Mouse (Mus musculus): ENCODE results near the gene Sec24b. TPM values are rescaled to one million over a fixed set of nuclear protein-coding genes. Genes with fewer than 3 reads are reported as not detected.
A peak's percentile ranks its signal among the peaks of the same experiment; 100 is the strongest.

The Sec24b gene
- polyA plus RNA-seq, 1 experiment from 2014 or later: 32.9 TPM

GRCm38 (mm10) chr3:129976317-129976716, 85.0 kb downstream of the Sec24b start:
- 87% methylated on average over 5 of the region's 5 CpGs for WGBS
- H3K36me3 ChIP-seq (ENCODE audit: control insufficient read depth, insufficient read depth, low read length): no peaks in the 10 kb centered on the region
- ATAC-seq: no peak
- no peak overlapping the region for H3K9ac ChIP-seq (ENCODE audit: low read depth, low read length)
- no peak overlapping the region for H3K4me2 ChIP-seq (ENCODE audit: low read length)
- no peaks in the 10 kb centered on the region for H3K4me1 ChIP-seq (ENCODE audit: control insufficient read depth, insufficient read depth, low read length)
- no peaks in the 10 kb centered on the region for H3K9me3 ChIP-seq (replicated peaks; ENCODE audit: control insufficient read depth, low read length, poor library complexity, severe bottlenecking)
- no peaks in the 10 kb centered on the region for H3K27me3 ChIP-seq (ENCODE audit: control insufficient read depth, insufficient read depth, low read depth, low read length)
- no peak overlapping the region for H3K27ac ChIP-seq (ENCODE audit: low read length)
- H3K4me3 ChIP-seq (ENCODE audit: low read depth, low read length): no peak overlapping the region

- 16% methylated on average over 19 of the region's 19 CpGs for WGBS
- peak; percentile 88 for ATAC-seq
- no peaks in the 10 kb centered on the region for H3K9me3 ChIP-seq (replicated peaks; ENCODE audit: control insufficient read depth, low read length, poor library complexity, severe bottlenecking)
- H3K4me2 ChIP-seq (ENCODE audit: low read length): peak overlapping the region; percentile 94
- H3K27me3 ChIP-seq (ENCODE audit: control insufficient read depth, insufficient read depth, low read depth, low read length): no peaks in the 10 kb centered on the region; the same call in none of the 2 replicates
- peak overlapping the region; percentile 43; the same call in 1 of the 2 replicates for H3K9ac ChIP-seq (ENCODE audit: low read depth, low read length)
- no peaks in the 10 kb centered on the region for H3K36me3 ChIP-seq (ENCODE audit: control insufficient read depth, insufficient read depth, low read length)
- H3K27ac ChIP-seq (ENCODE audit: low read length): no peak overlapping the region
- peaks cover 15% of the 10 kb centered on the region for H3K4me1 ChIP-seq (ENCODE audit: control insufficient read depth, insufficient read depth, low read length)
- peak overlapping the region; percentile 49 for H3K4me3 ChIP-seq (ENCODE audit: low read depth, low read length)
Measured at GRCm38 (mm10) chr3:129970529-129971515, 90.5 kb downstream of the Sec24b start.

- H3K4me3 ChIP-seq (ENCODE audit: low read depth, low read length): peak within 1 kb of the TSS; percentile 49
- peak within 1 kb of the TSS; percentile 52 for H3K9ac ChIP-seq (ENCODE audit: low read depth, low read length)
- H3K9me3 ChIP-seq (replicated peaks; ENCODE audit: control insufficient read depth, low read length, poor library complexity, severe bottlenecking): no peaks in the 10 kb centered on the region
- H3K4me1 ChIP-seq (ENCODE audit: control insufficient read depth, insufficient read depth, low read length): peaks cover 15% of the 10 kb centered on the region
- WGBS: under 1% methylated on average over 55 of the region's 63 CpGs
- ATAC-seq: peak; percentile 70
- no peaks in the 10 kb centered on the region; the same call in none of the 2 replicates for H3K27me3 ChIP-seq (ENCODE audit: control insufficient read depth, insufficient read depth, low read depth, low read length)
- H3K4me2 ChIP-seq (ENCODE audit: low read length): peak within 1 kb of the TSS; percentile 94
- H3K27ac ChIP-seq (ENCODE audit: low read length): no peak within 1 kb of the TSS
- no peaks in the 10 kb centered on the region for H3K36me3 ChIP-seq (ENCODE audit: control insufficient read depth, insufficient read depth, low read length)
Measured at GRCm38 (mm10) chr3:129969432-129970395, 91.6 kb downstream of the Sec24b start, which contains the start of gene Mcub. Gene Mcub (minus strand): TSS chr3:129970206.

GRCm38 (mm10) chr3:129969031-129969430, 92.3 kb downstream of the Sec24b start:
- Histone ChIP-seq H3K9me3 (replicated peaks; ENCODE audit: control insufficient read depth, low read length, poor library complexity, severe bottlenecking) (no peaks in the 10 kb centered on the region), H3K27me3 (ENCODE audit: control insufficient read depth, insufficient read depth, low read depth, low read length) (no peaks in the 10 kb centered on the region; the same call in none of the 2 replicates), H3K36me3 (ENCODE audit: control insufficient read depth, insufficient read depth, low read length) (no peaks in the 10 kb centered on the region), H3K4me3 (ENCODE audit: low read depth, low read length) (peak overlapping the region; percentile 49), H3K4me2 (ENCODE audit: low read length) (peak overlapping the region; percentile 94), H3K4me1 (ENCODE audit: control insufficient read depth, insufficient read depth, low read length) (peaks cover 15% of the 10 kb centered on the region), H3K9ac (ENCODE audit: low read depth, low read length) (peak overlapping the region; percentile 52; the same call in 1 of the 2 replicates), H3K27ac (ENCODE audit: low read length) (no peak overlapping the region)
- 35% methylated on average over 10 of the region's 10 CpGs for WGBS
- no peak for ATAC-seq

GRCm38 (mm10) chr3:129967874-129968273, 93.5 kb downstream of the Sec24b start:
- 64% methylated on average over 9 of the region's 9 CpGs for WGBS
- no peak overlapping the region for H3K4me3 ChIP-seq (ENCODE audit: low read depth, low read length)
- peaks cover 15% of the 10 kb centered on the region for H3K4me1 ChIP-seq (ENCODE audit: control insufficient read depth, insufficient read depth, low read length)
- no peak overlapping the region for H3K9ac ChIP-seq (ENCODE audit: low read depth, low read length)
- no peak for ATAC-seq
- no peaks in the 10 kb centered on the region for H3K36me3 ChIP-seq (ENCODE audit: control insufficient read depth, insufficient read depth, low read length)
- H3K27me3 ChIP-seq (ENCODE audit: control insufficient read depth, insufficient read depth, low read depth, low read length): no peaks in the 10 kb centered on the region; the same call in none of the 2 replicates
- no peak overlapping the region for H3K27ac ChIP-seq (ENCODE audit: low read length)
- no peaks in the 10 kb centered on the region for H3K9me3 ChIP-seq (replicated peaks; ENCODE audit: control insufficient read depth, low read length, poor library complexity, severe bottlenecking)
- H3K4me2 ChIP-seq (ENCODE audit: low read length): no peak overlapping the region

GRCm38 (mm10) chr3:129964681-129965080, 96.7 kb downstream of the Sec24b start:
- ATAC-seq: no peak
- WGBS: 94% methylated on average over 8 of the region's 8 CpGs

GRCm38 (mm10) chr3:129962533-129962932, 98.8 kb downstream of the Sec24b start:
- H3K4me1 ChIP-seq (ENCODE audit: control insufficient read depth, insufficient read depth, low read length): no peaks in the 10 kb centered on the region
- ATAC-seq: no peak
- 71% methylated on average over 8 of the region's 8 CpGs for WGBS

More at GRCm38 (mm10) chr3:129964681-129965080, 96.7 kb downstream of the Sec24b start:
- H3K4me2 ChIP-seq (ENCODE audit: low read length): no peak overlapping the region
- no peak overlapping the region for H3K4me3 ChIP-seq (ENCODE audit: low read depth, low read length)
- no peak overlapping the region for H3K27ac ChIP-seq (ENCODE audit: low read length)
- no peak overlapping the region for H3K9ac ChIP-seq (ENCODE audit: low read depth, low read length)
- no peaks in the 10 kb centered on the region for H3K9me3 ChIP-seq (replicated peaks; ENCODE audit: control insufficient read depth, low read length, poor library complexity, severe bottlenecking)
- H3K27me3 ChIP-seq (ENCODE audit: control insufficient read depth, insufficient read depth, low read depth, low read length): no peaks in the 10 kb centered on the region; the same call in none of the 2 replicates
- H3K4me1 ChIP-seq (ENCODE audit: control insufficient read depth, insufficient read depth, low read length): peaks cover 4% of the 10 kb centered on the region; the same call in 1 of the 2 replicates
- H3K36me3 ChIP-seq (ENCODE audit: control insufficient read depth, insufficient read depth, low read length): no peaks in the 10 kb centered on the region

GRCm38 (mm10) chr3:129953296-129953695, 108.1 kb downstream of the Sec24b start:
- no peaks in the 10 kb centered on the region for H3K36me3 ChIP-seq (ENCODE audit: control insufficient read depth, insufficient read depth, low read length)
- H3K9ac ChIP-seq (ENCODE audit: low read depth, low read length): no peak overlapping the region
- H3K27me3 ChIP-seq (ENCODE audit: control insufficient read depth, insufficient read depth, low read depth, low read length): no peaks in the 10 kb centered on the region
- H3K4me1 ChIP-seq (ENCODE audit: control insufficient read depth, insufficient read depth, low read length): no peaks in the 10 kb centered on the region
- no peak overlapping the region for H3K4me2 ChIP-seq (ENCODE audit: low read length)
- no peak overlapping the region for H3K4me3 ChIP-seq (ENCODE audit: low read depth, low read length)
- H3K9me3 ChIP-seq (replicated peaks; ENCODE audit: control insufficient read depth, low read length, poor library complexity, severe bottlenecking): no peaks in the 10 kb centered on the region
- 87% methylated on average over 4 of the region's 4 CpGs for WGBS
- H3K27ac ChIP-seq (ENCODE audit: low read length): no peak overlapping the region
- ATAC-seq: no peak

More at GRCm38 (mm10) chr3:129962533-129962932, 98.8 kb downstream of the Sec24b start:
- H3K36me3 ChIP-seq (ENCODE audit: control insufficient read depth, insufficient read depth, low read length): no peaks in the 10 kb centered on the region
- H3K4me3 ChIP-seq (ENCODE audit: low read depth, low read length): no peak overlapping the region
- no peak overlapping the region for H3K9ac ChIP-seq (ENCODE audit: low read depth, low read length)
- H3K4me2 ChIP-seq (ENCODE audit: low read length): no peak overlapping the region
- no peaks in the 10 kb centered on the region for H3K27me3 ChIP-seq (ENCODE audit: control insufficient read depth, insufficient read depth, low read depth, low read length)
- no peaks in the 10 kb centered on the region for H3K9me3 ChIP-seq (replicated peaks; ENCODE audit: control insufficient read depth, low read length, poor library complexity, severe bottlenecking)
- no peak overlapping the region for H3K27ac ChIP-seq (ENCODE audit: low read length)

Data from midbrain, embryonic 16.5 days (tissue).